Mouse (Mus musculus): ENCODE measurements at regions not wholly inside any gene's neighbourhood (a gene's known extent, or its start where the extent isn't known, plus 50 kb on each side); places are given as distances from the start of the nearest gene placed in this dataset.

DNA sequence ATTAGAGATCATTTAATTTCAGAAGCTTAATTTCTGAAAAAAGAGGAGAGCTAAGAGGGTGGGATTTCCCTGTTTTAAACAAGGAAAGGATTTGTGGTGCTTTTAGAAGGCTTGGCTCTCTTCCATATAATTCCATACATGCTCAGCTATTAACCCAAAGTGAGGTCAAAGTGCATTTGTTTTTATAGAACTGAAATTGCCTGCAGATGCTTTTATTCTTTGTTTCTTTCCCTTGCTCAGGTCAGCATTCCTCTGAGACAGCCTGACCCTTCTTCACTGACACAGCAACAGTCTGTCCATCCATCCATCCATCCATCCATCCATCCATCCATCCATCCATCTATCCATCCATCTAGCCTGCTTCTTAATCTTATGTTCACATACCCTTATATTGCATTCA, 82.0 kb upstream of the Cdkn2b start:
- Histone ChIP-seq H3K36me3 (ENCODE audit: insufficient read depth, low read length) (no peaks in the 10 kb centered on the region), H3K4me1 (ENCODE audit: insufficient read depth, low read depth, low read length) (no peaks in the 10 kb centered on the region), H3K27me3 (replicated peaks; ENCODE audit: insufficient read depth, low read length) (no peaks in the 10 kb centered on the region), H3K9me3 (ENCODE audit: low read length) (no peaks in the 10 kb centered on the region), H3K27ac (ENCODE audit: low read length) (no peak overlapping the region), H3K4me3 (ENCODE audit: low read depth, low read length) (no peak overlapping the region), H3K9ac (replicated peaks; ENCODE audit: low read depth) (no peak overlapping the region), H3K4me2 (replicated peaks; ENCODE audit: low read depth, low read length) (no peak overlapping the region)
- ATAC-seq (no peak), DNase-seq (ENCODE audit: low spot score) (no peak)
- TF ChIP-seq CTCF (IDR thresholded peaks at IDR 0.05) (no peak), EP300 (IDR thresholded peaks at IDR 0.05) (no peak)

DNA sequence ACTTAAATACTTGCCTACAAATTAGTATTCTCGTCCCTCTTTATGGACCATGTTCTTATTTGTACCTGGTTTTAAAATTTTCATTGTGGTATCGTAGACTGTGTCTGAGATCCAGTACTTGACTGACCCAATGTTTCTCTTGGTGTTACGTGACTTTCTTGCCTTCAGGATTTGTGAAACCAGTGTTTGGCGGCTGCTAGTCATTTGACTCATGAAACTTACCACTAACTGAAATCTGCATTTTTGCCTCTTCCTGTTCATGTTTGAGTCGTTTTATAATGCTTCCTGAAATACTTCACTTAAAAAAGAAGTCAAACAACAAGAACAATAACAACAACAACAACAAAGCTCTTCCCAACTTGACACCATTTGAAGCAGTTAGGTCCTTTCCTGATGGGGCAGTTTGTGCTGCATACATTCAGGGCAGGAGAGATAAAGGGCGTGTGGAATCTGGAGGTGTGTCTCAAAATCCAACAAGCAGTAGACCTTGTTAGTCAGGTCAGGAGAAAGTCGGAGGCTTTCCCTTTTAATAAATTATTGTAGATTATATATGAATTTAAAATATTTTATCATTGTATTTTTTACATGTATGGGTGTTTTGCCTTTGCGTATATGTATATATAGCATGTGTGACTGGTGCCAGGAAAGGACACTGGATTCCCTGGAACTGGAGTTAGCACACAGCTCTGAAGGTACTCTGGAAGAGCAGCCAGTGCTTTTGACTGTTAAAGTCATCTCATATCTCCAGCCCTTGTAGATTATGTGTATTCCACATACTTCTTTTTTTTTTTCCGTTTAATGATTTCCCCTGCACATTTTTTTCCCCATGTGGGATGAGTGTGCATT, 80.8 kb upstream of the Cdkn2b start:
- H3K27ac ChIP-seq (ENCODE audit: low read length) = no peak overlapping the region
- H3K4me3 ChIP-seq (ENCODE audit: low read depth, low read length) = no peak overlapping the region
- DNase-seq (ENCODE audit: low spot score) (no peak), ATAC-seq (no peak)
- H3K9ac ChIP-seq (replicated peaks; ENCODE audit: low read depth) = no peak overlapping the region
- 76% methylated on average over 9 of the region's 9 CpGs for WGBS
- no peaks in the 10 kb centered on the region for H3K4me1 ChIP-seq (ENCODE audit: insufficient read depth, low read depth, low read length)
- H3K4me2 ChIP-seq (replicated peaks; ENCODE audit: low read depth, low read length) = no peak overlapping the region
- H3K9me3 ChIP-seq (ENCODE audit: low read length) = no peaks in the 10 kb centered on the region
- H3K36me3 ChIP-seq (ENCODE audit: insufficient read depth, low read length) = no peaks in the 10 kb centered on the region
- TF ChIP-seq CTCF (IDR thresholded peaks at IDR 0.05) = no peak
- TF ChIP-seq EP300 (IDR thresholded peaks at IDR 0.05) = no peak
- H3K27me3 ChIP-seq (replicated peaks; ENCODE audit: insufficient read depth, low read length) = no peaks in the 10 kb centered on the region

GRCm38 (mm10) chr4:89383548-89383947, 72.7 kb upstream of the Cdkn2b start:
- ATAC-seq = no peak
- Histone ChIP-seq H3K36me3 (ENCODE audit: insufficient read depth, low read length) (no peaks in the 10 kb centered on the region), H3K4me3 (ENCODE audit: low read depth, low read length) (no peak overlapping the region), H3K9ac (replicated peaks; ENCODE audit: low read depth) (no peak overlapping the region), H3K27ac (ENCODE audit: low read length) (no peak overlapping the region), H3K4me2 (replicated peaks; ENCODE audit: low read depth, low read length) (no peak overlapping the region), H3K4me1 (ENCODE audit: insufficient read depth, low read depth, low read length) (no peaks in the 10 kb centered on the region), H3K27me3 (replicated peaks; ENCODE audit: insufficient read depth, low read length) (no peaks in the 10 kb centered on the region), H3K9me3 (ENCODE audit: low read length) (no peaks in the 10 kb centered on the region)
- TF ChIP-seq CTCF (IDR thresholded peaks at IDR 0.05) = no peak
- TF ChIP-seq EP300 (IDR thresholded peaks at IDR 0.05) = no peak
- WGBS = 84% methylated on average over 3 of the region's 3 CpGs
- DNase-seq (ENCODE audit: low spot score) = no peak

- DNase-seq (ENCODE audit: low spot score) (no peak), ATAC-seq (no peak)
- TF ChIP-seq CTCF (IDR thresholded peaks at IDR 0.05) (no peak), EP300 (IDR thresholded peaks at IDR 0.05) (no peak)
- Histone ChIP-seq H3K4me3 (ENCODE audit: low read depth, low read length) (no peak overlapping the region), H3K4me2 (replicated peaks; ENCODE audit: low read depth, low read length) (no peak overlapping the region), H3K9me3 (ENCODE audit: low read length) (no peaks in the 10 kb centered on the region), H3K27ac (ENCODE audit: low read length) (no peak overlapping the region), H3K36me3 (ENCODE audit: insufficient read depth, low read length) (no peaks in the 10 kb centered on the region), H3K9ac (replicated peaks; ENCODE audit: low read depth) (no peak overlapping the region), H3K27me3 (replicated peaks; ENCODE audit: insufficient read depth, low read length) (no peaks in the 10 kb centered on the region), H3K4me1 (ENCODE audit: insufficient read depth, low read depth, low read length) (no peaks in the 10 kb centered on the region)
- WGBS = 61% methylated on average over 4 of the region's 4 CpGs
These were observed 71.7 kb upstream of the Cdkn2b start for GRCm38 (mm10) chr4:89382434-89382976.

- no peak for TF ChIP-seq CTCF (IDR thresholded peaks at IDR 0.05)
- no peak for TF ChIP-seq EP300 (IDR thresholded peaks at IDR 0.05)
- H3K27me3 ChIP-seq (replicated peaks; ENCODE audit: insufficient read depth, low read length) = no peaks in the 10 kb centered on the region
- no peak overlapping the region for H3K27ac ChIP-seq (ENCODE audit: low read length)
- no peaks in the 10 kb centered on the region for H3K9me3 ChIP-seq (ENCODE audit: low read length)
- no peak overlapping the region for H3K9ac ChIP-seq (replicated peaks; ENCODE audit: low read depth)
- no peaks in the 10 kb centered on the region for H3K36me3 ChIP-seq (ENCODE audit: insufficient read depth, low read length)
- whole genome bisulfite sequencing = 82% methylated on average over 2 of the region's 2 CpGs
- DNase-seq (ENCODE audit: low spot score) = no peak
- no peak overlapping the region for H3K4me2 ChIP-seq (replicated peaks; ENCODE audit: low read depth, low read length)
- no peak for ATAC-seq
- no peaks in the 10 kb centered on the region for H3K4me1 ChIP-seq (ENCODE audit: insufficient read depth, low read depth, low read length)
- H3K4me3 ChIP-seq (ENCODE audit: low read depth, low read length) = no peak overlapping the region
These were observed 70.9 kb upstream of the Cdkn2b start for GRCm38 (mm10) chr4:89381763-89382162.

GRCm38 (mm10) chr4:89381077-89381476, 70.2 kb upstream of the Cdkn2b start:
- H3K4me3 ChIP-seq (ENCODE audit: low read depth, low read length) = no peak overlapping the region
- no peaks in the 10 kb centered on the region for H3K9me3 ChIP-seq (ENCODE audit: low read length)
- DNase-seq (ENCODE audit: low spot score) (no peak), ATAC-seq (no peak)
- H3K36me3 ChIP-seq (ENCODE audit: insufficient read depth, low read length) = no peaks in the 10 kb centered on the region
- TF ChIP-seq EP300 (IDR thresholded peaks at IDR 0.05) (no peak), CTCF (IDR thresholded peaks at IDR 0.05) (no peak)
- H3K9ac ChIP-seq (replicated peaks; ENCODE audit: low read depth) = no peak overlapping the region
- 89% methylated on average over 5 of the region's 5 CpGs for WGBS
- H3K27me3 ChIP-seq (replicated peaks; ENCODE audit: insufficient read depth, low read length) = no peaks in the 10 kb centered on the region
- H3K4me1 ChIP-seq (ENCODE audit: insufficient read depth, low read depth, low read length) = no peaks in the 10 kb centered on the region
- no peak overlapping the region for H3K27ac ChIP-seq (ENCODE audit: low read length)
- H3K4me2 ChIP-seq (replicated peaks; ENCODE audit: low read depth, low read length) = no peak overlapping the region
